Mouse (Mus musculus): Measurements from ENCODE around the gene Dpep3. TPM values are rescaled to one million over a fixed set of nuclear protein-coding genes. Genes with fewer than 3 reads are reported as not detected.
A peak's percentile ranks its signal among the peaks of the same experiment; 100 is the strongest.
"Not testable (repeated sequence)": the region's sequence is repeated elsewhere in the genome, so short reads cannot be mapped to it uniquely, and the experiment has no call there.

Dpep3 gene
- polyA plus RNA-seq, 1 experiment from 2014 or later = not detected

DNA sequence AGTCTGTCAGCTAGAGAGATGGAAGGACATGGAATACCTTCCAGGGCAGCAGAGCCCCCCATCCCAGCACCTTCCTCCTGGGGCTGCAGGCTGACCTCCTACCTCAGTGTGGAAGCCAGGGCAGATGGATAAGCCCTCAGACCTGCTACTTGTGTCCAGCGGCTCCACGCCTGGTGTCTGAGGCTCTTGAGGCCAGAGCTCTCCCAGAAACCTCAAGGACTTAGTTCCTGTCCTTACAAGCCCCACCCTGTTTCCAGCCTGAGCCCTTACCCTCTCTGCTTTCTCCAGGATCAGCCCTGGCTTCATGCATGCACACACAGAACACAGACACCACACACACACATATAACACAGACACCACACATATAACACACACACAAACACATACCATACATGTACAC lies 12.3 kb upstream of the Dpep3 start:
- WGBS = 81% methylated on average over 2 of the region's 2 CpGs
- no peaks in the 10 kb centered on the region for H3K36me3 ChIP-seq (ENCODE audit: control insufficient read depth, insufficient read depth, low read length)
- no peak for ATAC-seq

DNA sequence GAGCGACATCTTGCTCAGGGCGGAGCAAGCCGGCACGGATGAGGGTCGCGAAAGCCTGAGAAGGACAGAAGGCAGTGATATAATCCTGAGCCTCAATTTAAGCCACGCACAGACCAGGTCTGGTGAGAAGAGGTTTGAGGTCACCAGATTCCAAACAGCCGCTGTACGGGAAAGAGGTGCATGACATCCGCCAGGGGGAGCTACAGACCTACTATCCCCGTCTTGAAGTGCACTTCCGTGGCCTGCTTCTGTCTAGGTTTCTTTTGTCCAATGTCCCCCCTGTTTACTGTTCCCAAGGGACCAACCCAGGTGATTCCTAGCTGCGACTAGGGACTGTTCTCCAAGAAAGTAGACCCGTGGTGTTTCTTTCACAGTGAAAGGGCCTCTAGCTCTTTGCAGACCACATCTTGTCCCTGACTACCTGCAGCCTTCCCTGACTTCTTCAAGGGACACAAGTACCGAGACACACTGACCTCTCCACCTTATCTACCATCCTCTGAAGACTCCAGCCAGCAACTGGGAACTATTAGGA lies 11.7 kb upstream of the Dpep3 start, which contains the start of gene Dus2:
Gene Dus2 (plus strand): TSS at position 482 of the 532 bp plus-strand sequence.
- 17% methylated on average over 13 of the region's 15 CpGs for WGBS

More for the DNA sequence above, 12.3 kb upstream of the Dpep3 start:
- no peak overlapping the region for H3K4me2 ChIP-seq (ENCODE audit: low read length)
- H3K27ac ChIP-seq (ENCODE audit: low read depth, low read length) = no peak overlapping the region
- H3K27me3 ChIP-seq (replicated peaks; ENCODE audit: control insufficient read depth, insufficient read depth, low read length) = no peaks in the 10 kb centered on the region
- no peak overlapping the region for H3K4me3 ChIP-seq (ENCODE audit: low read length)
- H3K9me3 ChIP-seq (ENCODE audit: control insufficient read depth, low read length) = no peaks in the 10 kb centered on the region
- H3K9ac ChIP-seq (ENCODE audit: low read depth, low read length) = no peak overlapping the region
- H3K4me1 ChIP-seq (ENCODE audit: control insufficient read depth, insufficient read depth, low read depth, low read length) = no peaks in the 10 kb centered on the region

DNA sequence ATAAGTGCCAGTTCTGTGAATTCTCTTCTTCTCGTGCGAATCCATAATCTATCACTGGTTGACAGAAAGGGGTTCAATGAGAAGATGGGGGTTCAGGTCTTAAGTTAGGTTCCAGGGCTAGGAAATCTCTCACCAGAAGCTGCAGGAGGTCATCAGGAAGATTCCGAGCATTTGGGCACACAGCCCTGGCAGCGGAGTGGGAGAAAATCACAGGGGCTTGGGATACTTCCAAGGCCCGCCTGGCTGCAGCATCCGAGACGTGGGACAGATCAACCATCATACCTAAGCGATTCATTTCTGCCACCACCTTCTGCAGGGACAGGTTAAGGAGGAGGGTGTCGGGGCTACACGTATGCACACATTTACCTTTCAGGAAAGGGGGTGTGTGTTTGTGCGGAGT lies 9.3 kb upstream of the Dpep3 start:
- H3K4me2 ChIP-seq (ENCODE audit: low read length) = no peak overlapping the region
- H3K4me3 ChIP-seq (ENCODE audit: low read length) = no peak overlapping the region
- WGBS = 86% methylated on average over 11 of the region's 11 CpGs
- no peaks in the 10 kb centered on the region for H3K9me3 ChIP-seq (ENCODE audit: control insufficient read depth, low read length)
- no peak overlapping the region for H3K9ac ChIP-seq (ENCODE audit: low read depth, low read length)
- no peak overlapping the region for H3K27ac ChIP-seq (ENCODE audit: low read depth, low read length)
- ATAC-seq = no peak
- H3K36me3 ChIP-seq (ENCODE audit: control insufficient read depth, insufficient read depth, low read length) = no peaks in the 10 kb centered on the region
- H3K4me1 ChIP-seq (ENCODE audit: control insufficient read depth, insufficient read depth, low read depth, low read length) = no peaks in the 10 kb centered on the region
- H3K27me3 ChIP-seq (replicated peaks; ENCODE audit: control insufficient read depth, insufficient read depth, low read length) = no peaks in the 10 kb centered on the region

More for the DNA sequence above, 11.7 kb upstream of the Dpep3 start, which contains the start of gene Dus2:
- no peaks in the 10 kb centered on the region for H3K36me3 ChIP-seq (ENCODE audit: control insufficient read depth, insufficient read depth, low read length)
- no peak for ATAC-seq
- 0 out of 2 replicates have a peak within 1 kb of the TSS, but pooled peaks have one; percentile 23 for H3K9ac ChIP-seq (ENCODE audit: low read depth, low read length)
- no peaks in the 10 kb centered on the region for H3K27me3 ChIP-seq (replicated peaks; ENCODE audit: control insufficient read depth, insufficient read depth, low read length)
- no peak within 1 kb of the TSS for H3K4me3 ChIP-seq (ENCODE audit: low read length)
- H3K27ac ChIP-seq (ENCODE audit: low read depth, low read length) = no peak within 1 kb of the TSS
- H3K4me1 ChIP-seq (ENCODE audit: control insufficient read depth, insufficient read depth, low read depth, low read length) = no peaks in the 10 kb centered on the region
- H3K4me2 ChIP-seq (ENCODE audit: low read length) = no peak within 1 kb of the TSS
- H3K9me3 ChIP-seq (ENCODE audit: control insufficient read depth, low read length) = no peaks in the 10 kb centered on the region

DNA sequence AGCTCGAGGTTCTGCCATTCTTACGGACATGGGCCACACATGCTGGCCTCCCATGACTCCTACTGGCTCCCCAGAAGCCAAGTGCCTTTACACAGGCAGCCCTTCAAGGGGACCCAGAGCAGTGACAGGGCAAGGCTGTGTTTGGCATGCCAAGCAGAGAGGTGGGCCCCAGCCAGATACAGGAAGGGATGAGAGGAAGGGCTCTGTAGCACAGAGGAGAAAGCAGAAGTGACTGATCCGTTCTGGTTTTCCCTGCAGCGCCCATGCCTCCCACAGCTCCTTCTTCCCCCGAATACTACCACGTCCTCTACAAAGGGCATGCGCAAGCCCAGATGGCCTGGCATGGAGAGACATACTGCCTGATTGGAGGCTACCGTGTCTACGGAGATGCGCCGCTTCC lies 4.2 kb upstream of the Dpep3 start:
- H3K4me3 ChIP-seq (ENCODE audit: low read length); H3K9me3 ChIP-seq (ENCODE audit: control insufficient read depth, low read length); H3K9ac ChIP-seq (ENCODE audit: low read depth, low read length); H3K4me2 ChIP-seq (ENCODE audit: low read length); H3K27me3 ChIP-seq (replicated peaks; ENCODE audit: control insufficient read depth, insufficient read depth, low read length); H3K4me1 ChIP-seq (ENCODE audit: control insufficient read depth, insufficient read depth, low read depth, low read length); H3K36me3 ChIP-seq (ENCODE audit: control insufficient read depth, insufficient read depth, low read length); ATAC-seq; H3K27ac ChIP-seq (ENCODE audit: low read depth, low read length): not testable (repeated sequence)
- WGBS = 84% methylated on average over 11 of the region's 11 CpGs

DNA sequence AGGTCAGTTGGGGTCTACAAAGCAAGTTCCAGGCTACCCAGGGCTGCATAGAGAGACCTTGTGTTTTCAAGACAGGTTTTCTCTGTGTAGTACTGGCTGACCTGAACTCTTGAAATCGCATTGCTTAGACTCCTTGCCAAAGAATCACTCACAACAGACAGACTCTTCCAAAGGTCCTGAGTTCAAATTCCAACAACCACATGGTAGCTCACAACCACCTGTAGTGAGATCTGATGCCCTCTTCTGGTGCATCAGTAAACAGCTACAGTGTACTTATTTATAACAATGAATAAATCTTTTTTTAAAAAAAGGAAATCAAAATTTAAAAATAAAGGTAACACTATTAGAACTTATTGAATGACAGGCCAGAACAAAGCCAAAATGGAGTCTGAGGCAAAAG lies 1.9 kb upstream of the Dpep3 start:
- H3K27me3 ChIP-seq (replicated peaks; ENCODE audit: control insufficient read depth, insufficient read depth, low read length) = no peaks in the 10 kb centered on the region
- no peaks in the 10 kb centered on the region for H3K9me3 ChIP-seq (ENCODE audit: control insufficient read depth, low read length)
- 97% methylated on average over 1 of the region's 1 CpGs for WGBS
- H3K4me3 ChIP-seq (ENCODE audit: low read length) = no peak overlapping the region
- H3K27ac ChIP-seq (ENCODE audit: low read depth, low read length) = no peak overlapping the region
- H3K4me1 ChIP-seq (ENCODE audit: control insufficient read depth, insufficient read depth, low read depth, low read length) = no peaks in the 10 kb centered on the region
- no peak overlapping the region for H3K9ac ChIP-seq (ENCODE audit: low read depth, low read length)
- H3K4me2 ChIP-seq (ENCODE audit: low read length) = no peak overlapping the region
- no peak for ATAC-seq
- no peaks in the 10 kb centered on the region for H3K36me3 ChIP-seq (ENCODE audit: control insufficient read depth, insufficient read depth, low read length)

DNA sequence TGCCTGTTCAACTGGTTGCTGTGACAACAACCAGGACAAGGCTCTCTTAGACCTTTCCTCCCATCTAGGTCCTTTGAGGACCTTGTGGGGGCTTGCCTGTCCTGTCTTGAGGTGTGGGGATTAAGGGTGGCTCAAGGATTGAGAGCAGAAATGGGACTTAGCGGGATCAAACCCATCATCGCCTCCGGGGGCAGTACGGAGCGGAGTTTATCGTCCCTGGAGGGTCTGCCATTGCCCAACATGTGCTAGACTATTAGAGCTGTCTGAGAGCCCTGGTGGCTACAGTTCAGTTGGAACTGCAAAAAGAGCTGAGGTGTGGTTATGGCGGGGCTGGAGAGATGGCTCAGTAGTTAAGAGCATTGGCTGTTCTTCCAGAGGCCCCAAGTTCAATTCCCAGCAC lies 3.9 kb downstream of the Dpep3 start:
- ATAC-seq = no peak
- Histone ChIP-seq H3K36me3 (ENCODE audit: control insufficient read depth, insufficient read depth, low read length) (no peaks in the 10 kb centered on the region), H3K4me1 (ENCODE audit: control insufficient read depth, insufficient read depth, low read depth, low read length) (no peaks in the 10 kb centered on the region), H3K27me3 (replicated peaks; ENCODE audit: control insufficient read depth, insufficient read depth, low read length) (no peaks in the 10 kb centered on the region), H3K4me2 (ENCODE audit: low read length) (no peak overlapping the region), H3K27ac (ENCODE audit: low read depth, low read length) (no peak overlapping the region), H3K9ac (ENCODE audit: low read depth, low read length) (no peak overlapping the region), H3K4me3 (ENCODE audit: low read length) (no peak overlapping the region), H3K9me3 (ENCODE audit: control insufficient read depth, low read length) (no peaks in the 10 kb centered on the region)
- WGBS = 63% methylated on average over 7 of the region's 7 CpGs

DNA sequence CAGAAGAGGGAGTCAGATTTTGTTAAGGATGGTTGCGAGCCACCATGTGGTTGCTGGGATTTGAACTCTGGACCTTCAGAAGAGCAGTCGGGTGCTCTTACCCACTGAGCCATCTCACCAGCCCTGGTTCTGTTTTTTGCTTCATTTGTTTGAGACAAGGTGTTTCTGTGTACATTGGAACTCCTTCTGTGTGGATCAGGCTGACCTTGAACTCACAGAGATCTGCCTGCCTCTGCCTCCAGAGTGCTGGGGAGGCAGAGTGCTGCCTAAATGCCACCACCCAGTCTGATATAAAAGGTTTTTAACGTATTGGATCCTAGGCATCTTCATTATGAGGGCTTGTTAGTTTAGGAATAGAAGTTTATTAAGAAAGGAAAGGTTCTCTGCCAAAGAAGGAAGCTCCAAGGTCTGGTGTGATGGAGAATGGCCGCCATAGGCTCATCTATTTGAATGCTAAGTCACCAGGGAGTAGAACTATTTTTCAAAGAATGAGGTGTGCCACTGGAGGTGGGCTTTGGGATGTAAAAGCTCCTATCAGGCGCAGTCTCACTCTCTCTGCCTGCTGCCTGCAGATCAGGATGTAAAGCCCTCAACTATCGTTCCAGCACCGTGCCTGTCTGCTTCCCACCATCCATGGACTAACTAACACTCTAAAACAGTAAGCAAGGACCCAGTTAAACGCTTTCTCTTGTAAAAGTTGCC lies 8.1 kb downstream of the Dpep3 start:
- no peaks in the 10 kb centered on the region for H3K36me3 ChIP-seq (ENCODE audit: control insufficient read depth, insufficient read depth, low read length)
- H3K4me3 ChIP-seq (ENCODE audit: low read length) = no peak overlapping the region
- H3K4me1 ChIP-seq (ENCODE audit: control insufficient read depth, insufficient read depth, low read depth, low read length) = peaks cover 3% of the 10 kb centered on the region
- H3K9me3 ChIP-seq (ENCODE audit: control insufficient read depth, low read length) = no peaks in the 10 kb centered on the region
- no peak for ATAC-seq
- H3K27me3 ChIP-seq (replicated peaks; ENCODE audit: control insufficient read depth, insufficient read depth, low read length) = peaks cover 11% of the 10 kb centered on the region
- no peak overlapping the region for H3K27ac ChIP-seq (ENCODE audit: low read depth, low read length)
- no peak overlapping the region for H3K4me2 ChIP-seq (ENCODE audit: low read length)
- H3K9ac ChIP-seq (ENCODE audit: low read depth, low read length) = no peak overlapping the region
- WGBS = 74% methylated on average over 8 of the region's 8 CpGs

DNA sequence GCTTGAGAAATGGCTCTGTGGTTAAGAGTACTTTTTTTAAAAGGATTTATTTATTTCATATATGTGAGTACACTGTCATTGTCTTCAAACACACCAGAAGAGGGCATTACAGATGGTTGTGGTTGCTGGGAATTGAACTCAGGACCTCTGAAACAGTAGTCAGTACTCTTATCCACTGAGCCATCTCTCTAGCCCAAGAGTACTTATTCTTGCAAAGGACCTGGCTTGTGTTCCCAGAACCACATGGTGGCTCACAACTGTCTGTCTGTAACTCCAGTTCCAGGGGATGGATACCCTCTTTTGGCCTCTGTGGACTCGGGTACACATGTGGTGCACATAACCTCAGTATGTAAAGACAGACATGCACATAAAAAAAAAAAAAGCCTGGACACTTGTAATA lies 9.9 kb downstream of the Dpep3 start:
- H3K27me3 ChIP-seq (replicated peaks; ENCODE audit: control insufficient read depth, insufficient read depth, low read length) = peaks cover 27% of the 10 kb centered on the region
- no peak overlapping the region for H3K9ac ChIP-seq (ENCODE audit: low read depth, low read length)
- no peak overlapping the region for H3K4me3 ChIP-seq (ENCODE audit: low read length)
- H3K9me3 ChIP-seq (ENCODE audit: control insufficient read depth, low read length) = no peaks in the 10 kb centered on the region
- 70% methylated on average over 1 of the region's 1 CpGs for WGBS
- no peaks in the 10 kb centered on the region for H3K36me3 ChIP-seq (ENCODE audit: control insufficient read depth, insufficient read depth, low read length)
- ATAC-seq = no peak
- H3K27ac ChIP-seq (ENCODE audit: low read depth, low read length) = no peak overlapping the region
- H3K4me2 ChIP-seq (ENCODE audit: low read length) = no peak overlapping the region
- H3K4me1 ChIP-seq (ENCODE audit: control insufficient read depth, insufficient read depth, low read depth, low read length) = peaks cover 9% of the 10 kb centered on the region

DNA sequence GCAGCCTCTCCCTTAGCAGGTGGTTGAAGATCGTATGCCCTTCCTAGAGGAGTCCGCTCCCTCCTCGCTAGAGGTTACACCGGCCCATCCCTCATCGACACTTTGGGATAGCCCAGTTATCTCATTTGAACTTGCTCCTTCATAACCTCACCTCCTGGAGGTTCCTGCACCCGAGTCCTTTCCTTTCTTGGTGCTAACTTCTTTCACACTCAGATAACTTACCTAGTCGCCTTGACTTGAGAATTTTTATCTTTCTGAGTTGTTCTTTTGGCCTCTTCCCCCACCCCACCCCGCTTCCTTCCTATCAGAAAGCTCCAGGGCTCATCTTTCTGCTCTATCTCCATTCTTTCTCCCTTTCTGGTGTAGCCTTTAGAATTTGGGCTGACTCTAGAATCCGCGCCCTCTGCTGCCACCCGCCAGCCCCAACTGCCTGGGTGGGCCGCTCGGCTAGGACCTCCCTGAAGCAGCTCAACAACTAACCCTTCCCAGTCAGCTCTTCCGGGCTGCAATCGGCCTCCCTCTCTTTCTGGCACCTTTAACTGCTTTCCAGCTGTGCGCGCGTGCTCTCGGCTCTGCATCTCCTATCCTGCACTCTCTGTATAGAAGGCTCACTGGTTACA lies 12.4 kb downstream of the Dpep3 start:
- H3K4me2 ChIP-seq (ENCODE audit: low read length) = peak overlapping the region; percentile 63
- 8% methylated on average over 19 of the region's 19 CpGs for WGBS
- peaks cover 9% of the 10 kb centered on the region for H3K4me1 ChIP-seq (ENCODE audit: control insufficient read depth, insufficient read depth, low read depth, low read length)
- H3K27ac ChIP-seq (ENCODE audit: low read depth, low read length) = no peak overlapping the region
- no peak for ATAC-seq
- H3K27me3 ChIP-seq (replicated peaks; ENCODE audit: control insufficient read depth, insufficient read depth, low read length) = peaks cover 28% of the 10 kb centered on the region
- no peak overlapping the region for H3K4me3 ChIP-seq (ENCODE audit: low read length)
- no peak overlapping the region for H3K9ac ChIP-seq (ENCODE audit: low read depth, low read length)
- no peaks in the 10 kb centered on the region for H3K9me3 ChIP-seq (ENCODE audit: control insufficient read depth, low read length)
- H3K36me3 ChIP-seq (ENCODE audit: control insufficient read depth, insufficient read depth, low read length) = no peaks in the 10 kb centered on the region

Measured in hindbrain, embryonic 16.5 days (tissue).